Mouse (Mus musculus): ENCODE measurements around the gene Sult1c2.

DNA sequence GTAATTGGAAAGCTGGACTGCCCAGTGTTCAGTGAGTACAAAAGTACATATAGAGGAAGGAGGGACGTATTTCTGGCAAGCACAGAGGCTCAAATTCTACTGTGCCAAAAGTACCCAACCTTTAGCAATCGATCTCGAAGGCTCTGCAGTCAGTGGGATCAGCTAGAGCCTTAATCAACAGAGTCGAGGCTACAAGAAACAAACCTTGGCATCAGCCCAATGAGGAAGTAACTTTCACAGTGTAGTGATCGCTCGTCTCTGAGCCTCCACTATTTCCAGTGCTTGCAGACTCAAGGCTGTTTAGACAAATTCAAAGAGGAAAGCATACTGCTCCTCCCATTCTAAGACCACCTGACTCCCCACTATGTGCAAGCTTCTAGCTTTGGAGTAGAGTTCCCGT, 343 bp downstream of the Sult1c2 start:
- no peak for TF ChIP-seq MEF2A (IDR thresholded peaks at IDR 0.05; ENCODE audit: extremely low read depth, insufficient replicate concordance, low read depth, low read length, poor library complexity, severe bottlenecking)
- no peak for TF ChIP-seq CTCF (IDR thresholded peaks at IDR 0.05 in 2 of 3, conservative IDR thresholded peaks at IDR 0.05 in 1 of 3; ENCODE audit: control insufficient read depth in 1 of 3, insufficient read depth in 1 of 3, low read depth in 2 of 3, low read length in 3 of 3, poor library complexity in 1 of 3, severe bottlenecking in 1 of 3)
- TF ChIP-seq USF2 (IDR thresholded peaks at IDR 0.05; ENCODE audit: borderline replicate concordance in 1 of 2, insufficient read depth in 1 of 2, low read depth in 1 of 2, low read length in 2 of 2), result no peak
- TF ChIP-seq EP300 (IDR thresholded peaks at IDR 0.05; ENCODE audit: low read depth in 1 of 2, low read length in 2 of 2), result no peak
- TF ChIP-seq E2F4 (IDR thresholded peaks at IDR 0.05; ENCODE audit: borderline replicate concordance, low read depth, low read length), result no peak
- TF ChIP-seq HCFC1 (IDR thresholded peaks at IDR 0.05; ENCODE audit: low read depth, low read length), result no peak
- TF ChIP-seq RCOR1 (IDR thresholded peaks at IDR 0.05; ENCODE audit: low read depth, low read length), result no peak
- TF ChIP-seq TBP (IDR thresholded peaks at IDR 0.05; ENCODE audit: low read depth, low read length), result no peak
